Mouse (Mus musculus): ENCODE data around the gene Tbc1d1. TPM values are rescaled to one million over a fixed set of nuclear protein-coding genes. Genes with fewer than 3 reads are reported as not detected.

Tbc1d1 gene
- total RNA-seq, 2 experiments from 2014 or later: 25.2 to 30.5 TPM

GRCm38 (mm10) chr5:64379829-64380228 is 223.7 kb downstream of the Tbc1d1 start:
- DNase-seq (ENCODE audit: low spot score in 2 of 2): no peak

GRCm38 (mm10) chr5:64380698-64381375 is 224.7 kb downstream of the Tbc1d1 start:
- no peak for DNase-seq (ENCODE audit: low spot score in 2 of 2)

- DNase-seq (ENCODE audit: low spot score in 2 of 2): no peak
Measured at GRCm38 (mm10) chr5:64381538-64381937, 225.4 kb downstream of the Tbc1d1 start.

DNA sequence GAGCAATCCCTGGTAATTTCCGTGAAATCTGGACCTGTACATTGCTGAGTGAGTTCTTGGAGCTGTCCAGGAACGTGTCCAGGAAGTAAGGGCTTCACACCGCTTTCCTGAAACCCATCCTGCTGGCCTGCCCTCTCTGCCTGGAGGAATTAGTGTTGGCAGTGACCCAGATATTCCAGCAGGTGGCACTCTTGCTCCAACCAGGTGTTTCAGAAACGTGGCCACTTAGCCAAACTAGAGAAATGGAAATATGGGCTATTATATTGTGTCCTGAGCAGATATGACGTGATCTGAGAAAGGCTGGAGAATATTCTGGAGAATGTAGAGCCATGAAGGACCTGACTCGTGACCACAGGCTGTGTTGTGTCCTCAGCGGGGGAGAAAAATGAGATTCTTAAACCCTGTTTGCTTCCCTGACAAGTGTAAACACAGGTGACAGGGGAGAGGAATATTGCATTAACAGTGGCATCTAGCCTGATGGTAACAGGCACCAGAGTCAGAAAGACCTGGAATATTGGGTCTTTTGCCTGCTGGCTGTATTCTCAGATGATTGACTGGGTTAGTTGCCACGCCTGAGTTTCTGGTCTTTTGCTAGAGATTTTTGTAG is 226.4 kb downstream of the Tbc1d1 start:
- peak; percentile 85 to 90 for DNase-seq (ENCODE audit: low spot score in 2 of 2)

- no peak for DNase-seq (ENCODE audit: low spot score in 2 of 2)
Measured at GRCm38 (mm10) chr5:64383215-64383614, 227.1 kb downstream of the Tbc1d1 start.

DNA sequence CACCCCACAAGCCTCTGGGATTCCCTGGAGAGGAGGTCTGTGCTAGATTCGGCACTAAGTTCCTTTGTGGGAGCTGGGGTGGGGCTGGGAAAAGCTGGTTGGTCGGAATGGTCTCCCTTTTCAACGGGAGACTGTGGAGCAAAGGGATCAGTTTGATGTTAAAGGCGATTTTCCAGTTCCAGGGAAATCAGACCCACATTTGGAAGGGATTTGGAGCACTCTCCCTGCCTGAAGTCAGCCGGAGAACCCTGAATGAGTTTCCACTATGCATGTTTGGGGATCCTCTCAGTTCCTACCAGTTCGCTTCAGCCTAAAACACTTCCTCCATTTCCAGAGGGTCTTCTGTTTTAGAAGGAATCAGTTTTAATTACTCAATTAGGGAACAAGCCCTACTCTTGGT is 228.4 kb downstream of the Tbc1d1 start:
- no peak for DNase-seq (ENCODE audit: low spot score in 2 of 2)

DNA sequence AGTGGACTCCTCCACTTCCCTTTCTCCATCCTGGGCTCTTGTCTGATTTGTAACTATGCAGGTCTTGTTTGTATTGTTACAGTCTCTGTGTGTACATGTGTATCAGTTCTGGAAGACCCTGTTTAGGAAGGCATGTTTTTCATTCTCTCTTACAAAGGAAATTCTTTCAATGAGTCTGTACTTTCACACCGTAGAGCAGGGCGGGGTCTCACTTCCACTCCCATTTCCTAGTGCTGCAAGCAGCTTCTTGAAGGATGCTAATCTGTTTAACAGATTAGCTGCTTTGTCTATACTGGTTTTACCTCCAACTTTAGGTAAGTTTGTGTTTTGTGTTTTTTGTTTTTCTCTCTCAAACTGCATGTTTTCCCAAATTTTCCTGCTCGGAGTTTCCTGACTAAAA is 230.9 kb downstream of the Tbc1d1 start:
- no peak for DNase-seq (ENCODE audit: low spot score in 2 of 2)

- no peak for DNase-seq (ENCODE audit: low spot score in 2 of 2)
Measured at GRCm38 (mm10) chr5:64389202-64389929, 233.3 kb downstream of the Tbc1d1 start.

GRCm38 (mm10) chr5:64391346-64391745 is 235.2 kb downstream of the Tbc1d1 start:
- no peak for DNase-seq (ENCODE audit: low spot score in 2 of 2)

DNA sequence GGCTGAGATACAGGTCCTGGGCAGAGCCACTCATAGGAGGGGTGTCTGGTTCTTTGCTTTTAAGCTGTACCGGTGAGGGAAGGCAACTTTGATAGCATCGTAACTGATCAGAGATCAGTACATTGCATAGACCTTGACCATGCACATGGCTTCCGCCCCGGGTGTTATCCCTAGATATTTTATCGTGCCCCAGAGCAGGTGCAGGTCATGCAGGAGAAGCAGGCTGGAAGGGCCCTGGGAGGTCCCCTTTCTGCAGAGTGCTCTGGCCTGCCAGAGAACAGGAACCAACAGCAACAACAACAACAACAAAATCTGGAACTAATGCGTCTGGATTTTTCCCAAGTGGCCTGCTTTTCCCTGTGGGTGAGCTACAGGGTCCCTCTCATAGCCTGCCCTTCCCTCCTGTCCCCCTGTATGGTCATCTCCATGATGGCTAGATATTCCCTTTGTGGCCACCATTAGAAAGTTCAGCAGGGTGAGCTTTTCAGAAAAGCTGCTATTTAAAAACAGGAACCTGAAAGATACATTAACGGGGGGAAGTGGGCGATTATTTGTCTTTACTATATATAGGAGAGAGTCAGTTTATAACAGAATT is 236.4 kb downstream of the Tbc1d1 start:
- DNase-seq (ENCODE audit: low spot score in 2 of 2): no peak

DNA sequence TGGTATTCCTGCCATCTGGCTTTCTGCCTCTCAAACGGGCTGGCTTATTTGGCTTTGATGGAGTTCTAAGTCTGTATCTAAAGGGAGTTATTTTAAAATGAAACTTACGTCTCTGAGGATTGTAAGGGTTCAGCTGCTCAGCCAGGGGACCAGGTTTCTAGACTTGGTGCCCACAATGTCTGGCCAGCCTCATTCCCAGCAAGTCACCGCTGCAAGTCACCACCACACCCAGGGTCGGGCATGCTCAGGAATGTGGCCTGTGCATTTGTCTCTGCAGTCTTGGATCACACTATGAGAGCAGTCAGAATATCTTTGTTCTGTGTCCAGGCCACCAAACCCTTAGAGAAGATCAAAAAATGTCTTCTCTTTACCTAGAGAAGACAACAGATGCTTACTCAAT is 237.4 kb downstream of the Tbc1d1 start:
- DNase-seq (ENCODE audit: low spot score in 2 of 2): no peak

GRCm38 (mm10) chr5:64398155-64398554 is 242.1 kb downstream of the Tbc1d1 start:
- no peak for DNase-seq (ENCODE audit: low spot score in 2 of 2)

DNA sequence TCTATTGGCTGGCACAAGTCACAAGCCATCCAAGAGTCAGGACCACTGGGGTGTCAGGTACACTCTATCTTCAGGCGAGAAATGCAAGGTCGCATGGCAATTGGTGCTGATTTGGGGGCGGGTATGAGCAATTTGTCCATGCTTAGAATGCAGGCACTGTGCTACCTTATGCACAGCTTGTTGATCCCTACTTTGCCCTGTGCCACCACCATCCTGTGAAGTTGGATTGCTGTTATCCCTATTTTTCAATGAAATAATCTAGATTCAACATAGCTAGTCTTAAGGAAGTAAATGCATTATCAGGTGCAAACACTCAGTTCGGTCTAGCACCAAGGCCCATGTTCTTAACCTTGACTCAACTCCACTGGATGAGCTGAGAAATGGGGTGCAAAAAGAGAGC is 244.6 kb downstream of the Tbc1d1 start:
- DNase-seq (ENCODE audit: low spot score in 2 of 2): no peak

Small RNA genes lying within 50 kb of the gene (microRNA-seq; reads per million reads assigned to microRNA genes)
- 0 reads per million in 2 experiments for gene Gm22395

Other genes starting within 250 kb of the Tbc1d1 start
- gene Rell1, start 187.4 kb upstream of the Tbc1d1 start, total RNA-seq (2021): 10 to 100 TPM; 15.4 to 15.7 TPM
- gene Pgm2, start 63.4 kb upstream of the Tbc1d1 start, total RNA-seq (2021): 10 to 100 TPM; 10.9 to 11.0 TPM

Data from layer of hippocampus, postnatal 14 days (tissue).